Mouse (Mus musculus): ENCODE data around the gene Psap. TPM values are rescaled to one million over a fixed set of nuclear protein-coding genes. Genes with fewer than 3 reads are reported as not detected.

The Psap gene
- polyA plus RNA-seq, 1 experiment from 2014 or later, result 104 TPM

DNA sequence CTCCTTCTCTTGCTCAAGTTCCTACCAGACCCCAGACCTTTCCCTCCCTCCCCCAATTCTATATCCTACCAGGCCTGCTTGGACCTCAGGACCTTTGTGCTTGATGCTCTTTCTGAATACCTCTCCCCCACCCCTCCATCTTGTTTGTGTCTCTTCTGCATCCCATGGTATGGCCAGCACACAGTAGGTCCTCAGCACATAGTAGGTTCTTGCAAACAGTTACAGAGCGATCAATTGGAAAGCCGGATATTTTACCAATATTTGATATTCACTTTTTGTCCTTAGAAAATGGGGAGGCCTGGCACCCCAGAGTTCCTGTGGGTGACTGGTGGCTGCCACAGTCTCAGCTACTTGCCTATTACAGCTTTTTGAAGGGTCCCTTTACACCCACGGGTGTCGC is 57.6 kb downstream of the Psap start:
- Histone ChIP-seq H3K9me3 (ENCODE audit: control insufficient read depth, low read length) (no peaks in the 10 kb centered on the region), H3K4me1 (replicated peaks; ENCODE audit: control insufficient read depth, insufficient read depth, low read length) (no peaks in the 10 kb centered on the region), H3K36me3 (ENCODE audit: control insufficient read depth, insufficient read depth, low read length) (no peaks in the 10 kb centered on the region), H3K4me2 (ENCODE audit: low read length) (no peak overlapping the region), H3K27ac (ENCODE audit: low read depth) (no peak overlapping the region), H3K27me3 (replicated peaks; ENCODE audit: control insufficient read depth, insufficient read depth, low read length) (no peaks in the 10 kb centered on the region), H3K4me3 (ENCODE audit: low read depth, low read length) (no peak overlapping the region), H3K9ac (ENCODE audit: low read length) (no peak overlapping the region)
- ATAC-seq (replicated peaks; ENCODE audit: low FRiP score, low TSS enrichment, low read depth) (no peak), DNase-seq (ENCODE audit: low spot score) (no peak)
- 93% methylated on average over 4 of the region's 4 CpGs for WGBS

- Histone ChIP-seq H3K36me3 (ENCODE audit: control insufficient read depth, insufficient read depth, low read length) (no peaks in the 10 kb centered on the region), H3K27ac (ENCODE audit: low read depth) (no peak overlapping the region), H3K4me1 (replicated peaks; ENCODE audit: control insufficient read depth, insufficient read depth, low read length) (peaks cover 4% of the 10 kb centered on the region), H3K27me3 (replicated peaks; ENCODE audit: control insufficient read depth, insufficient read depth, low read length) (no peaks in the 10 kb centered on the region), H3K9ac (ENCODE audit: low read length) (no peak overlapping the region), H3K4me3 (ENCODE audit: low read depth, low read length) (no peak overlapping the region), H3K4me2 (ENCODE audit: low read length) (no peak overlapping the region), H3K9me3 (ENCODE audit: control insufficient read depth, low read length) (no peaks in the 10 kb centered on the region)
- DNase-seq (ENCODE audit: low spot score) (no peak), ATAC-seq (replicated peaks; ENCODE audit: low FRiP score, low TSS enrichment, low read depth) (no peak)
- WGBS, result 77% methylated on average over 9 of the region's 9 CpGs
Measured at GRCm38 (mm10) chr10:60341528-60341927, 64.1 kb downstream of the Psap start.

GRCm38 (mm10) chr10:60344111-60344510 is 66.7 kb downstream of the Psap start:
- H3K4me2 ChIP-seq (ENCODE audit: low read length), result no peak overlapping the region
- DNase-seq (ENCODE audit: low spot score) (no peak), ATAC-seq (replicated peaks; ENCODE audit: low FRiP score, low TSS enrichment, low read depth) (no peak)
- no peaks in the 10 kb centered on the region for H3K27me3 ChIP-seq (replicated peaks; ENCODE audit: control insufficient read depth, insufficient read depth, low read length)
- H3K4me1 ChIP-seq (replicated peaks; ENCODE audit: control insufficient read depth, insufficient read depth, low read length), result peaks cover 27% of the 10 kb centered on the region
- H3K4me3 ChIP-seq (ENCODE audit: low read depth, low read length), result no peak overlapping the region
- H3K9me3 ChIP-seq (ENCODE audit: control insufficient read depth, low read length), result no peaks in the 10 kb centered on the region
- H3K27ac ChIP-seq (ENCODE audit: low read depth), result no peak overlapping the region
- H3K9ac ChIP-seq (ENCODE audit: low read length), result no peak overlapping the region
- H3K36me3 ChIP-seq (ENCODE audit: control insufficient read depth, insufficient read depth, low read length), result no peaks in the 10 kb centered on the region
- 76% methylated on average over 3 of the region's 3 CpGs for WGBS

- ATAC-seq (replicated peaks; ENCODE audit: low FRiP score, low TSS enrichment, low read depth) (no peak), DNase-seq (ENCODE audit: low spot score) (no peak)
- Histone ChIP-seq H3K9ac (ENCODE audit: low read length) (no peak overlapping the region), H3K4me2 (ENCODE audit: low read length) (peak overlapping the region; percentile 68), H3K36me3 (ENCODE audit: control insufficient read depth, insufficient read depth, low read length) (no peaks in the 10 kb centered on the region), H3K4me3 (ENCODE audit: low read depth, low read length) (no peak overlapping the region), H3K27me3 (replicated peaks; ENCODE audit: control insufficient read depth, insufficient read depth, low read length) (no peaks in the 10 kb centered on the region), H3K9me3 (ENCODE audit: control insufficient read depth, low read length) (no peaks in the 10 kb centered on the region), H3K4me1 (replicated peaks; ENCODE audit: control insufficient read depth, insufficient read depth, low read length) (peaks cover 45% of the 10 kb centered on the region), H3K27ac (ENCODE audit: low read depth) (0 out of 2 replicates have a peak overlapping the region, but pooled peaks have one; percentile 64)
- 87% methylated on average over 4 of the region's 4 CpGs for WGBS
Measured at GRCm38 (mm10) chr10:60346056-60346455, 68.6 kb downstream of the Psap start.

- H3K27ac ChIP-seq (ENCODE audit: low read depth), result peak within 1 kb of the TSS; percentile 64
- no peaks in the 10 kb centered on the region for H3K9me3 ChIP-seq (ENCODE audit: control insufficient read depth, low read length)
- peak within 1 kb of the TSS; percentile 47 for H3K4me3 ChIP-seq (ENCODE audit: low read depth, low read length)
- peak within 1 kb of the TSS; percentile 68 for H3K4me2 ChIP-seq (ENCODE audit: low read length)
- H3K27me3 ChIP-seq (replicated peaks; ENCODE audit: control insufficient read depth, insufficient read depth, low read length), result no peaks in the 10 kb centered on the region
- H3K4me1 ChIP-seq (replicated peaks; ENCODE audit: control insufficient read depth, insufficient read depth, low read length), result peaks cover 53% of the 10 kb centered on the region
- H3K36me3 ChIP-seq (ENCODE audit: control insufficient read depth, insufficient read depth, low read length), result no peaks in the 10 kb centered on the region
- 2% methylated on average over 37 of the region's 37 CpGs for WGBS
- peak; percentile 94 for DNase-seq (ENCODE audit: low spot score)
- peak within 1 kb of the TSS; percentile 55 for H3K9ac ChIP-seq (ENCODE audit: low read length)
- peak; percentile 50 for ATAC-seq (replicated peaks; ENCODE audit: low FRiP score, low TSS enrichment, low read depth)
Measured at GRCm38 (mm10) chr10:60346701-60347405, 69.4 kb downstream of the Psap start, which contains the start of gene Vsir. TSS of gene Vsir (plus strand) at chr10:60346851.

DNA sequence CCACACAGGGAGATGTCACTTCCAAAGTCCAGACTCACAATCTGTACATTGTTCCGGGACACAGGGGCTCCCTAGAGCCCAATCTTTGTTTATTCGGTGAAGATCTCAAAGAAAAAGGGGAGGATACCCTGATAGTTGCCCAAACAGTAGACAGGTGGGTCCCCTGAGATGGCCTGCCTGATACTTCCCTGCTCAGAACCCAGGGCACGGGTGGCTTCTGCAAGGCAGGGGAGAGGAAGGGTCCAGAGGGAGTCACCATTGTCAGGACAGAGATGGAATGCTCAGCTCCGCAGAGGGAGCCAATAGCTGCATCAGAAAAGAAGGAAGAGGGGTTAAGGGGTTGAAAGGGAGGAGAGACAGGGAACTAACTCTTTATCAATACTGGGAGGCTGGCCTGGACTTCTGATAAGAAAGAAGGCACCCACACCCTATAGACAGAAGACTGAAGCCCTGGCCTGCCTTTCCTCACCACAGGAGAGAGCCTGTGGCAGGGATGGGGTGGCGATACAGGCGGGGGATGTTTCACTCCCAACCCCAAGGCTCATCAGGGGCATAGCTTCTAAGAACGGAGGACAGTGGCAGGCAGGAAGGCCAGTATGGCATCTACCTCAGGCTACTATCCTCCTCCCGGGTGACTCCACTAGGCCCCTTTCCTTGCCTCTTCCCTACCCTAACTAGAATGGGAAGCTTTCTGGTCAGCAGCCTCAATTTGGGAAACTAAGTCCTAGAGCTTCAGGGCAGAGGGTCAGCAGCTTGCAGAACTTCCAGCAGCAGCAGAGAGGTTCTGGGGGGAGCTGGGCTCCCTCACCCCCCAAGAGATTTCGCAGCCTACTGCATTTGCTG is 70.6 kb downstream of the Psap start:
- Histone ChIP-seq H3K4me1 (replicated peaks; ENCODE audit: control insufficient read depth, insufficient read depth, low read length) (peaks cover 64% of the 10 kb centered on the region), H3K9ac (ENCODE audit: low read length) (peak overlapping the region; percentile 55; the same call in 1 of the 2 replicates), H3K4me2 (ENCODE audit: low read length) (peak overlapping the region; percentile 68), H3K36me3 (ENCODE audit: control insufficient read depth, insufficient read depth, low read length) (no peaks in the 10 kb centered on the region), H3K4me3 (ENCODE audit: low read depth, low read length) (peak overlapping the region; percentile 47), H3K27me3 (replicated peaks; ENCODE audit: control insufficient read depth, insufficient read depth, low read length) (no peaks in the 10 kb centered on the region), H3K27ac (ENCODE audit: low read depth) (no peak overlapping the region), H3K9me3 (ENCODE audit: control insufficient read depth, low read length) (no peaks in the 10 kb centered on the region)
- DNase-seq (ENCODE audit: low spot score) (no peak), ATAC-seq (replicated peaks; ENCODE audit: low FRiP score, low TSS enrichment, low read depth) (no peak)
- 46% methylated on average over 9 of the region's 9 CpGs for WGBS

DNA sequence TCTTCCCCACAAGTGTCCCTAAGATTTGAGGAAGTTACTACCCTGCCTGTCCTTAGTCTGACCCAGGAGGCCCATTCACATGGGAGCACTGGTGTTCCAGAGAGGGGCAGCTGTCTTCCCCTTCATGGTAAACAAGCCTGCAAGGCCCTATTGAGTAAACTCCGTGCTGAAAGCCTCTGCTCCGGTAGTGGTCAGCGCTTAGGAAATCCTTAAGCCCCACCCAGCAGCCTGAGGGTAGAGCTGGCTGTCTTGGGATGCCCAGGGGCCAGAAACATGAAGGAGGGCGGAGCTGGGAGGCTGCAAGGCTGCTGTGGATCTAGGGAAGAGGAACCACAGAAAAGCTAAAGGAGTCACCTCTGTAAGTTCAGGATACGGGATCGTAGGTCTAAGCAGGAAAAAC is 71.6 kb downstream of the Psap start:
- Histone ChIP-seq H3K4me2 (ENCODE audit: low read length) (peak overlapping the region; percentile 68), H3K27me3 (replicated peaks; ENCODE audit: control insufficient read depth, insufficient read depth, low read length) (no peaks in the 10 kb centered on the region), H3K9ac (ENCODE audit: low read length) (no peak overlapping the region), H3K36me3 (ENCODE audit: control insufficient read depth, insufficient read depth, low read length) (no peaks in the 10 kb centered on the region), H3K27ac (ENCODE audit: low read depth) (peak overlapping the region; percentile 97), H3K9me3 (ENCODE audit: control insufficient read depth, low read length) (no peaks in the 10 kb centered on the region), H3K4me1 (replicated peaks; ENCODE audit: control insufficient read depth, insufficient read depth, low read length) (peaks cover 75% of the 10 kb centered on the region), H3K4me3 (ENCODE audit: low read depth, low read length) (no peak overlapping the region)
- WGBS, result 32% methylated on average over 6 of the region's 6 CpGs
- no peak for ATAC-seq (replicated peaks; ENCODE audit: low FRiP score, low TSS enrichment, low read depth)
- DNase-seq (ENCODE audit: low spot score), result no peak

GRCm38 (mm10) chr10:60349644-60350043 is 72.2 kb downstream of the Psap start:
- ATAC-seq (replicated peaks; ENCODE audit: low FRiP score, low TSS enrichment, low read depth) (no peak), DNase-seq (ENCODE audit: low spot score) (no peak)
- WGBS, result 81% methylated on average over 5 of the region's 5 CpGs
- Histone ChIP-seq H3K36me3 (ENCODE audit: control insufficient read depth, insufficient read depth, low read length) (no peaks in the 10 kb centered on the region), H3K27ac (ENCODE audit: low read depth) (peak overlapping the region; percentile 97), H3K9me3 (ENCODE audit: control insufficient read depth, low read length) (no peaks in the 10 kb centered on the region), H3K4me2 (ENCODE audit: low read length) (peak overlapping the region; percentile 68), H3K9ac (ENCODE audit: low read length) (no peak overlapping the region), H3K4me3 (ENCODE audit: low read depth, low read length) (no peak overlapping the region), H3K4me1 (replicated peaks; ENCODE audit: control insufficient read depth, insufficient read depth, low read length) (peaks cover 77% of the 10 kb centered on the region), H3K27me3 (replicated peaks; ENCODE audit: control insufficient read depth, insufficient read depth, low read length) (no peaks in the 10 kb centered on the region)
